Comparison of ENCODE assay signal across 8 mouse cellular contexts in the genomic region with DNA sequence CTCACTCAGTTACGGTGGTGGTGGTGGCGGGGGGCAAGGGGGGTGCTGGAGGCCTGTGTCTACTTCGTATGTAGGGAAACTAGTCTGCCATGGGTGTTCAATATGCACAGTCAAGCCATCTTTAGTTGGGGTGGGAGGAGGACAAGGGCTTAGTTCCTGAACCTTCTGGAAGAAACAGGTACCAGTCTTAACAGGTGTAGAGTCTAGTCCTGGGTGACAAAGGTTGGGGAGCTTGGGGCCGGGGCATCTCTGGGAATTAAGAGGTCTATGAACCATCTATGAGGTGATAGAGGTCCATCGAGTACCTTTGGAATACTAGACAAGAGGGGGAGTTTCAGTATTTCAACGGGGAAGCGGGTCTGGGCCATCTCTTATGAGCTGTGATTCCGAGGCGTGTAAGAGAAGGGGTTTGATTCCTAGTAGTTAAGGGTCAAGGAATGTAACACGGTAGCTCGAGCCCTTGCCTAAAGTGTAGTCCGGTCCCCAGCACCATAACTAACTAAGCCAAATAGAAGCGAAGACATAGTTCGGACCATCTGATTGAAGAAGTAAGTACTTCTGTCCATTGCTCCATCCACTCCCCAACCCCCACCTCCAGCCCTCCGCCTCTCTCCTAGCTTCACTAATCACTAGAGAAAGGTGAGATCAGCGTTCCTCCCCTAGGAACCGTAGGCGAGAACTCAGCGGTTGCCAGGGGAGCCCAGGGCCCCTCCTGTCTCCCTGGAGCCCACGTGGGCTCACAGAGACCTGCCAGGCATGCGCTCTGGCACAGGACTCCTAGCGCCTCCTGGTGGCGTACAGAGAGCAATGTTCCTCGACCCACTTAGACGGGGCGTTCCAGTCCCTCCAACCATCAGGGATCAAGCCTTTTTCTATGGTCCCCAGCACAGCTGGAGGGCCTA. TPM values are rescaled to one million over a fixed set of nuclear protein-coding genes. Genes with fewer than 3 reads are reported as not detected.
DNase-seq lines count a peak whose midpoint lies in the region; ATAC-seq and TF ChIP-seq lines count a peak whose summit lies in the region.

No protein-coding gene starts in this region.

- no peak for TF ChIP-seq POLR2A in cerebellum, adult 2 months (IDR thresholded peaks at IDR 0.05; ENCODE audit: borderline replicate concordance, insufficient read depth, low read length)

- peaks cover 6% of the 10 kb centered on the region; the same call in 1 of the 2 replicates for H3K4me1 ChIP-seq in cerebellum, adult 2 months (ENCODE audit: control insufficient read depth, insufficient read depth, low read length)
- peaks cover 21% of the 10 kb centered on the region for H3K4me1 ChIP-seq in kidney, embryonic 15.5 days
- peaks cover 5% of the 10 kb centered on the region for H3K4me1 ChIP-seq in liver, embryonic 11.5 days (replicated peaks; ENCODE audit: control insufficient read depth, insufficient read depth, low read length)

- H3K9me3 ChIP-seq in kidney, embryonic 15.5 days (replicated peaks), result no peaks in the 10 kb centered on the region
- H3K9me3 ChIP-seq in liver, embryonic 11.5 days (ENCODE audit: control insufficient read depth, low read length), result no peaks in the 10 kb centered on the region

- H3K4me2 ChIP-seq in kidney, embryonic 15.5 days, result peak overlapping the region; percentile 86
- no peak overlapping the region; the same call in 1 of the 2 replicates for H3K4me2 ChIP-seq in liver, embryonic 11.5 days

- peak overlapping the region; percentile 83 for H3K27ac ChIP-seq in cerebellum, adult 2 months (ENCODE audit: insufficient read depth, low read length)
- no peak overlapping the region for H3K27ac ChIP-seq in kidney, embryonic 15.5 days
- no peak overlapping the region for H3K27ac ChIP-seq in liver, embryonic 11.5 days (ENCODE audit: low read depth, low read length)

- peak; percentile 60 for ATAC-seq in frontal cortex, adult (ENCODE audit: low TSS enrichment)
- peak; percentile 57 for ATAC-seq in kidney, embryonic 15.5 days (replicated peaks; ENCODE audit: low FRiP score)
- ATAC-seq in liver, embryonic 11.5 days (replicated peaks; ENCODE audit: low FRiP score), result peak; percentile 53
- peak; percentile 82 for ATAC-seq in monocyte, adult 5-6 weeks (replicated peaks; ENCODE audit: insufficient number of reproducible peaks, low FRiP score, low TSS enrichment, poor library complexity, severe bottlenecking)

- H3K36me3 ChIP-seq in kidney, embryonic 15.5 days, result no peaks in the 10 kb centered on the region
- no peaks in the 10 kb centered on the region for H3K36me3 ChIP-seq in liver, embryonic 11.5 days (ENCODE audit: control insufficient read depth, insufficient read depth, low read length)

- DNase-seq in ovary, postnatal 14 days (ENCODE audit: low spot score), result peak; percentile 27
- DNase-seq in ovary, adult 18-20 months (ENCODE audit: low spot score), result no peak
- peak; percentile 53 to 54 for DNase-seq in cerebellum, adult 2 months
- DNase-seq in liver, embryonic 11.5 days (ENCODE audit: low spot score), result peak; percentile 53
- peak; percentile 64 for DNase-seq in thymus, postnatal 0 days (ENCODE audit: low spot score)

- H3K27me3 ChIP-seq in cerebellum, adult 2 months (ENCODE audit: control insufficient read depth, insufficient read depth, low read length), result no peaks in the 10 kb centered on the region
- peaks cover 93% of the 10 kb centered on the region for H3K27me3 ChIP-seq in kidney, embryonic 15.5 days
- H3K27me3 ChIP-seq in liver, embryonic 11.5 days (replicated peaks; ENCODE audit: control insufficient read depth, insufficient read depth, low read length), result peaks cover 85% of the 10 kb centered on the region

- H3K9ac ChIP-seq in kidney, embryonic 15.5 days, result no peak overlapping the region
- no peak overlapping the region for H3K9ac ChIP-seq in liver, embryonic 11.5 days (ENCODE audit: low read depth, low read length)

- WGBS in cerebellum, adult 2 months, result 25% methylated on average over 26 of the region's 26 CpGs
- WGBS in kidney, embryonic 15.5 days, result 16% methylated on average over 26 of the region's 26 CpGs
- WGBS in liver, embryonic 11.5 days, result 18% methylated on average over 26 of the region's 26 CpGs

- TF ChIP-seq CTCF in cerebellum, adult 2 months (IDR thresholded peaks at IDR 0.05; ENCODE audit: borderline replicate concordance, insufficient read depth, low read depth, low read length), result peak; percentile 73

- peak overlapping the region; percentile 99 for H3K4me3 ChIP-seq in cerebellum, adult 2 months (replicated peaks; ENCODE audit: insufficient read depth, low read depth, low read length)
- peak overlapping the region; percentile 51 for H3K4me3 ChIP-seq in kidney, embryonic 15.5 days (replicated peaks)
- H3K4me3 ChIP-seq in liver, embryonic 11.5 days (ENCODE audit: low read depth, low read length), result peak overlapping the region; percentile 48; the same call in 1 of the 2 replicates

RNA-seq across cellular contexts. Expression of gene Gm20479, which starts 40.1 kb away (rescaled TPM):
- polyA plus RNA-seq in cerebellum, adult 2 months (2012; rRNA removed), result 0.38 TPM in 1 of 2 replicates, not detected in the other
- polyA plus RNA-seq in kidney, embryonic 15.5 days (2015; fragmentation: Nextera tagmentation; extraction: Ambion mirVana), result 1.9 TPM in 1 of 2 replicates, not detected in the other
- 0.43 and 1.2 TPM in 2 replicates for polyA plus RNA-seq in liver, embryonic 11.5 days (2014; fragmentation: Nextera tagmentation; extraction: Ambion mirVana)
- total RNA-seq in monocyte, adult 5-6 weeks (2017), result not detected in 3 replicates
- polyA plus RNA-seq in thymus, postnatal 0 days (2015; fragmentation: Nextera tagmentation; extraction: Ambion mirVana), result 0.44 TPM in 1 of 2 replicates, not detected in the other

RNA-seq across cellular contexts. Expression of gene Shkbp1, which starts 41.5 kb away (rescaled TPM):
- 41.6 and 43.7 TPM in 2 replicates for polyA plus RNA-seq in cerebellum, adult 2 months (2012; rRNA removed)
- polyA plus RNA-seq in kidney, embryonic 15.5 days (2015; fragmentation: Nextera tagmentation; extraction: Ambion mirVana), result 43.6 and 53.1 TPM in 2 replicates
- polyA plus RNA-seq in liver, embryonic 11.5 days (2014; fragmentation: Nextera tagmentation; extraction: Ambion mirVana), result 46.8 and 49.6 TPM in 2 replicates
- total RNA-seq in monocyte, adult 5-6 weeks (2017), result 33.3 to 47.0 TPM (median 39.9 TPM) in 3 replicates
- 45.1 and 46.3 TPM in 2 replicates for polyA plus RNA-seq in thymus, postnatal 0 days (2015; fragmentation: Nextera tagmentation; extraction: Ambion mirVana)

RNA-seq across cellular contexts. Expression of gene Sptbn4, which starts 50.2 kb away (rescaled TPM):
- polyA plus RNA-seq in cerebellum, adult 2 months (2012; rRNA removed), result 171 and 177 TPM in 2 replicates
- 0.27 and 0.39 TPM in 2 replicates for polyA plus RNA-seq in kidney, embryonic 15.5 days (2015; fragmentation: Nextera tagmentation; extraction: Ambion mirVana)
- 0.17 and 0.19 TPM in 2 replicates for polyA plus RNA-seq in liver, embryonic 11.5 days (2014; fragmentation: Nextera tagmentation; extraction: Ambion mirVana)
- not detected in 3 replicates for total RNA-seq in monocyte, adult 5-6 weeks (2017)
- 0.09 and 0.10 TPM in 2 replicates for polyA plus RNA-seq in thymus, postnatal 0 days (2015; fragmentation: Nextera tagmentation; extraction: Ambion mirVana)

RNA-seq across cellular contexts. Expression of gene Blvrb, which starts 50.5 kb away (rescaled TPM):
- 24.2 and 25.2 TPM in 2 replicates for polyA plus RNA-seq in cerebellum, adult 2 months (2012; rRNA removed)
- 44.5 and 57.4 TPM in 2 replicates for polyA plus RNA-seq in kidney, embryonic 15.5 days (2015; fragmentation: Nextera tagmentation; extraction: Ambion mirVana)
- polyA plus RNA-seq in liver, embryonic 11.5 days (2014; fragmentation: Nextera tagmentation; extraction: Ambion mirVana), result 581 and 583 TPM in 2 replicates
- 20.7 to 49.1 TPM (median 37.2 TPM) in 3 replicates for total RNA-seq in monocyte, adult 5-6 weeks (2017)
- 26.0 and 27.6 TPM in 2 replicates for polyA plus RNA-seq in thymus, postnatal 0 days (2015; fragmentation: Nextera tagmentation; extraction: Ambion mirVana)

RNA-seq across cellular contexts. Expression of gene Ltbp4, which starts 59.8 kb away (rescaled TPM):
- 26.9 and 28.2 TPM in 2 replicates for polyA plus RNA-seq in cerebellum, adult 2 months (2012; rRNA removed)
- 31.0 and 41.7 TPM in 2 replicates for polyA plus RNA-seq in kidney, embryonic 15.5 days (2015; fragmentation: Nextera tagmentation; extraction: Ambion mirVana)
- 7.1 and 10.2 TPM in 2 replicates for polyA plus RNA-seq in liver, embryonic 11.5 days (2014; fragmentation: Nextera tagmentation; extraction: Ambion mirVana)
- 0.68 TPM in 1 of 3 replicates, not detected in the others for total RNA-seq in monocyte, adult 5-6 weeks (2017)
- 3.6 and 5.6 TPM in 2 replicates for polyA plus RNA-seq in thymus, postnatal 0 days (2015; fragmentation: Nextera tagmentation; extraction: Ambion mirVana)

Comparison
In these comparisons a context has a peak if more than half of its experiments do, and no peak if none do; other contexts are left out.
1. H3K4me3 ChIP-seq: peak in every context shown above with its lines; median percentile 99 in cerebellum, adult 2 months; 51 in kidney, embryonic 15.5 days; 48 in liver, embryonic 11.5 days.
2. RNA of gene Sptbn4, which starts 50.2 kb away (polyA plus RNA-seq): 171 to 177 TPM in cerebellum, adult 2 months; 0.27 to 0.39 TPM in kidney, embryonic 15.5 days, 0.17 to 0.19 TPM in liver, embryonic 11.5 days and 0.09 to 0.10 TPM in thymus, postnatal 0 days; every median in the first group is over 100 times any median in the second.
3. Peak in every context shown above with its lines, with median percentiles within 50 percentile points of each other: ATAC-seq.